13 mouse cellular contexts compared by ENCODE assay signal in genomic region chr15:90784741-90785140, GRCm38 (mm10).
"Had no signal": no experiment of that assay in that cellular context is flagged by ENCODE, and none has a peak within 500 bp of the region (broad histone marks: within the 10 kb centered on the region; RNA-seq: fewer than 3 reads in every experiment).

No protein-coding gene starts in this region.

- DNase-seq: kidney, adult 11 months; kidney, adult 8-10 months; kidney, postnatal 10 days; layer of hippocampus, adult 9-11 months; left cerebral cortex, postnatal 4 days; liver, postnatal 0 days; lung, postnatal 10 days; lung, postnatal 4 days; right cerebral cortex, adult 18-20 months; right cerebral cortex, postnatal 14 days; right cerebral cortex, postnatal 4 days; thymus, adult 18-20 months; thymus, postnatal 36 days had no signal
